Mouse (Mus musculus): ENCODE data around the gene Ncapg.

Gene Ncapg

DNA sequence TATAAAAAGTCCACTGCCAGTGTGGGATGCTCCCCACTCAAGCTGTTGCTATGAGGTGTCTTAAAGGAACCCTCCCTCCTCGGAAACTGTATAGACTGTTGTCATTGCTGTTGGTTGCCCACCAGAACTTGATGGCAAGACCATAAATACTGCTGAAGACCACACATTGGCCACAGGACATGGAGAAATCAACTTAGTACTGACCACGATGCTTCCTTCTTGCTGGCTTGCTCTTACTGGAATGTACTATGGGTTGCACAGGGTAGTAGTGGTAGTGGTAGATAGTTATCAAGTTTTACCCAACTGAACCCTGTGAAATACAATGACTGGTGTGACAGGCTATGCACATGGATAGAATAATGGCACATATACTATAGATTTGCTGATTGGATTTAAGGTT is 37.1 kb downstream of the Ncapg start:
- no peak for DNase-seq (ENCODE audit: low spot score)

DNA sequence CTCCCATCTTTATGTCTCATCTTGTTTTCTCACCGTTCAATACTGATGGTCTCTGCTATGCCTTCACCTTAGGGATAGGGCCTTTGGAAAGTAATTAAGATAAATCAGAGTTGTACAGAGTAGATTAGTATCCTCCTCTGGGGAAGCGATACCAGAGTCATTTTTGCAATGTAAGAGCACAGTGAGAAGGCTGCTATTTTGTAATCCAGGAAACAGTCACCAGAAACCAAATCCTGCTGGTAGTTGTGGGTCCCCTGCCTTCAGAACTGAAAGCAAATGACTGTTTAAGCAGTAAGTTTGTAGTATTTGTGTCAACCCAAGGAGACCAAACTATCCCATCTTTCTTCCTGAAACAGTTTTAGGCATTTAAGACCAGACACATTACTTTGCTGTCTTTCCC is 39.9 kb downstream of the Ncapg start:
- DNase-seq (ENCODE audit: low spot score): no peak

DNA sequence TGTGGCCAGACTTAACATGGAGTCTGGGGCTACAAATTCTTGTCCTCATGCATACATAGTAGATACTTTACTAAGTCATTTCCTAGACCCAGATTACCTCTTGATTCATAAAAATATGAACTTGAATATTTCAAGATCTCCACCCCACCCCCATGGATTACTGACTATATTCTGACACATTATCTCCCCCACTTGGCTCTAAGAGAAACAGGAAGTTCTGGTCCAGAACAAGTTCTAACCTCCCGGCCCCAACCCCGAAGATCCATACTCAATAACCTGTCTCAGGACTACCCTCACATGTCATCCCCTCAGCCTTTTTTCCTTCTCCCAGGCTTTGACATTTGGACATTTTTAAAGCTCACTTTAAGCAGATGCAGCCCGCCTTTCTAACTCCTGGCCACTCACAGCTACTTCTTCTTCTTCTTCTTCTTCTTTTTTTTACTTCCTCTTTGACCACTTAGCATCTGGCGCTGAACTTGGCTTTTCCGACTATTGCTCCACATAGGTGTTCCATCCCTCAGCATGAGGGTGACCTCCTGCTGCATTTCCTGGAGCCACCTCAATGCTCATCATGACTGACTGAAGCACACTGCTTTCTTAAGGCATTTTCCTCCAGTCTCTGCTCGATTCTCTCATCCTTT is 49.2 kb downstream of the Ncapg start:
- DNase-seq (ENCODE audit: low spot score): no peak

DNA sequence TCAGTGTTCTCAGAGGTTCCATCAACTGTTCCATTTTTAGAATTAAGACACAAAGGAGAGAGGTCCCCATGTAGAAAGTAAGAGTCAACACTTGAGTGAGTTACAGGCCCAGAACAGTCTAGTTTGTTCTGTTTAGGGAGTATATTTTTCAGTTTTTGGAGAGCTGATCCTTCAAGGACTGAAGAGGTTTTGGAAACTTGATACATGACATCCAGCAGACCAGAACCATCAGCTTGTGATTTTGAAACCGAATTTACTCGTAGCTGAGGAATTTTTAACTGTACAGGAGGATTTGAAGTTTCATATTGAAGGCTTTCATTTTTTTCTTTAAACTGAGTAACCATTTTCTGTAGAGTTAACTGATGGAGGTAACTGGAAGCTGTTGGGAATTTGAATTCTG is 64.0 kb downstream of the Ncapg start:
- DNase-seq (ENCODE audit: low spot score): no peak

DNA sequence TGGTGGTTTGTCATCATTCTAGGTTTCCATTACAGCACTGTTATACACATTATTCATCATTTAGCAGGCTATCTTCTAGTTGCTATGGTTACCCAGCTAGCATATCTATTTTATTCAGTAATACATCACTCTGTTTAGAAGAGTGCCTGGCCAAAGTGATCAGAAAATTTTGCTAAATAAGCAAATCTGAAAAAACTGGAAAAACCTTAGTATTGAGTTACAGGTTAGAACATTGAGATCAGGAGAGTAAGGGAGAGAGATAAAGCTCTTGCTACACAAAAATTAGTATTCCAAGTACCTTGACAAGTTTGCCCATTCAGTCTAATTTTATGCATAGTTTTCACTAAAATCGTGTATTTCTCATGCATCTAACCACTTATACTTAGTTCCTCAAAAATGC is 68.2 kb downstream of the Ncapg start:
- DNase-seq (ENCODE audit: low spot score): no peak

Data from lung, postnatal 25 days (tissue).